Mouse (Mus musculus): Measurements from ENCODE around the gene Zfp385b.
A peak's percentile ranks its signal among the peaks of the same experiment; 100 is the strongest.
"Not testable (repeated sequence)": the region's sequence is repeated elsewhere in the genome, so short reads cannot be mapped to it uniquely, and the experiment has no call there.

The Zfp385b gene

GRCm38 (mm10) chr2:77461413-77461812 is 358.0 kb downstream of the Zfp385b start:
- no peak for DNase-seq (ENCODE audit: low spot score in 2 of 2)

- DNase-seq (ENCODE audit: low spot score in 2 of 2) = no peak
Observed at GRCm38 (mm10) chr2:77460011-77460410, 359.4 kb downstream of the Zfp385b start.

- no peak for DNase-seq (ENCODE audit: low spot score in 2 of 2)
Observed at GRCm38 (mm10) chr2:77458431-77458830, 361.0 kb downstream of the Zfp385b start.

DNA sequence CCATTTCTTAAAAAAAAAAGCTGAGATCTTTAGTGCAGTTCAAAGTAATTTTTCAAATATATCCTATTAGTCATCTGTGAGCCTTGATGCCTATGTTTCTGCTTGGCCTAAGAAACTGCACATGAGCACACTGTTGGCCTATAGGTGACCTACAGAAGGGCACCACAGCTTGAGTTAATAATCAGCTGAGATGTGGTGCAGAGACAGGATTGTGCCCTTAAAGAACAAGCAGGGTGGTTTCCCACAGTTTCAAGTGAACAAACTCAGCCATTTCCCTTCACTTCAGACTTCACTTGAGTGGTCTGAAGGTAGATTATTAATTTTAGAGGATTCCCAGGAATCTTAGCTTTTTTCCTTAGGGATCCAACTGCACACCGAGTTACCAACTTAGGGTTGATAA is 362.3 kb downstream of the Zfp385b start:
- DNase-seq (ENCODE audit: low spot score in 2 of 2) = no peak

GRCm38 (mm10) chr2:77456602-77457001 is 362.8 kb downstream of the Zfp385b start:
- peak in 1 of 2 experiments; percentile 55 for DNase-seq (ENCODE audit: low spot score in 2 of 2)

DNA sequence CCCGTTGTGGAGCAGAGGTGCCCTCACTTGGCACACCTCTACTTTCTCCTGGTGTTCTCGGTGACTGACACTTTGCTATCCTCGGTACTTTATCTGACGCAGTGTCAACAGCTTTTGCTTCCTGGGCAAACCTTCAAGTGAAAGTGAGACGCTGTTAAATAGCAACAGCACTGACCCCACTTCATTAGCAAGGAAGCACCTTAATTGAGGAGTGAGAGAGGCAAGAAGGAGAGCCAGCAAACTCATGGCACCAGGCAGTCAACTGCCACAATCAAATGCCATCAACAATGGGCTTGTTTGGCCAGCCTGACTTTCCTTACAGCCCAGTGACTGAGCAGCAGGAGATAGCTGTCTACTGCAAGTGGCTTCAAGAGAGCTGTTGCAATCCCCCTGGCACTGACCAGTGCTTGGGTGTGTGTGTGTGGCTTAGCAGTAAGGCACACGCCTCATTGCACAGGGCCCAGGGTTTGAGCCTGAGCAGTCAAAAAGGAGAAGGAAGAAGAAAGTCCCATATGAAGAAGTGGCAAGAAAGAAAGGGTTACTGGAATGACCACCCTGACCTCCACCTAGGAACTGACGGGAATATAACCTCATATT is 365.0 kb downstream of the Zfp385b start:
- no peak for DNase-seq (ENCODE audit: low spot score in 2 of 2)

GRCm38 (mm10) chr2:77453786-77454185 is 365.7 kb downstream of the Zfp385b start:
- DNase-seq (ENCODE audit: low spot score in 2 of 2) = no peak

DNA sequence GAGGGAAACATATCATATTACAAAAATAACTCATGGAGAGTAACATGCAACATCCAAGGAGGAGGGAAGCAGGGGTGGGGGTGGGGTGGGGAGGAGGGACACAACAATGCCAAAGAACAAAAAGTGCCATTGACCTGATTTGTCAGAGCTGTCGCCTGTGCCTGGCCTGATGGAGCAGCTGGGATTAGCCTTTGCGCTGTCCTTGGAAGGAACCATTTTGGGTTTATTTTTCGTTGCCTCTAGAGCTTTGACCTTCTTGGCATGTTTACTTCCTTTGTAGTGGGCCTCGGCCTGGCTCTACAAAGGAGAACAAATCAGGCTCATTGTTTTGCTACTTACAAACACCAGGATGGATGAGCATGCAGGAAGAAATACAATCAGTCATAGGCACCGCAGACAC is 369.4 kb downstream of the Zfp385b start:
- not testable (repeated sequence) for DNase-seq (ENCODE audit: low spot score in 2 of 2)

- DNase-seq (ENCODE audit: low spot score in 2 of 2) = no peak
Observed at GRCm38 (mm10) chr2:77448951-77449480, 370.4 kb downstream of the Zfp385b start.

- DNase-seq (ENCODE audit: low spot score in 2 of 2) = no peak
Observed at GRCm38 (mm10) chr2:77444282-77444681, 375.2 kb downstream of the Zfp385b start.

GRCm38 (mm10) chr2:77440591-77440990 is 378.8 kb downstream of the Zfp385b start:
- no peak for DNase-seq (ENCODE audit: low spot score in 2 of 2)

- no peak for DNase-seq (ENCODE audit: low spot score in 2 of 2)
Observed at GRCm38 (mm10) chr2:77436241-77436759, 383.1 kb downstream of the Zfp385b start.

DNA sequence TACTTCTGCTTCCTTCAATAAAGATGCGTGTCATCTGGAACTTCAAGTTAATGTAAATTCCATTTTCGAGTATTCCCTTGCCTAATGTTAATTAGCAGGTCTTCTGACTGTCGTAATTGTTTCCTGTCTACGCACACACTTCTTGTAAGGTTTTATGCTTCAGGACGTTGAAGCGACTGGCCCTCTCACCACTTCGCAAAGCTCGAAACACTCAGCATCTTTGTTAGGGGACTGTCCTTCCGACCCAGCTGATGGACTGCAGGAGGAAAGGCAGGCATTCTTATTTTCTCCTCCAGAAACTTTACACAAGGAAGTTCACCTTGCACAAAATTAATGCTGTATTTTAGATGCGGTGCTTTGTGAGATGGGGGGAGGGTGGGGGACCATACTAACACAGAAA is 400.0 kb downstream of the Zfp385b start:
- no peak for DNase-seq (ENCODE audit: low spot score in 2 of 2)

DNA sequence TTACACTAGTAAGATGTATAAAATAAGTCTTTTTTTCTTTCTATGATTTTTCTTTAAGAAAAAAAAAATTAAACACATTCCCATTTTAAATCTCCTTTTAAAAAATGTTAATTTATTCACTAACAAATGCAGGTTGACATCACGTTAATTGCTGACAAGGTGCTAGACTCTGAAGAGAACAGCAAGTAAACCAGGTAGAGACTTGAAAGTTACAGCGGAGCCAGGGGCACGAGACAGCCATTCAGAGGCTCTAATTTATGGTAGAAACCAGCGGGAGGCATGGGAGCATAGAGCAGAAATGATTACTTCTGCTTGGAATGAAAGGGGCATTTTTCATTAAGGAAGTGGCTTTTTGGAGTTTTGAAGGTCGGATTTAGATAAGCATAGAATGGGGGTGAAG is 401.4 kb downstream of the Zfp385b start:
- no peak for DNase-seq (ENCODE audit: low spot score in 2 of 2)

GRCm38 (mm10) chr2:77412171-77412570 is 407.3 kb downstream of the Zfp385b start:
- no peak for DNase-seq (ENCODE audit: low spot score in 2 of 2)

GRCm38 (mm10) chr2:77411612-77412011 is 407.8 kb downstream of the Zfp385b start:
- DNase-seq (ENCODE audit: low spot score in 2 of 2) = no peak

DNA sequence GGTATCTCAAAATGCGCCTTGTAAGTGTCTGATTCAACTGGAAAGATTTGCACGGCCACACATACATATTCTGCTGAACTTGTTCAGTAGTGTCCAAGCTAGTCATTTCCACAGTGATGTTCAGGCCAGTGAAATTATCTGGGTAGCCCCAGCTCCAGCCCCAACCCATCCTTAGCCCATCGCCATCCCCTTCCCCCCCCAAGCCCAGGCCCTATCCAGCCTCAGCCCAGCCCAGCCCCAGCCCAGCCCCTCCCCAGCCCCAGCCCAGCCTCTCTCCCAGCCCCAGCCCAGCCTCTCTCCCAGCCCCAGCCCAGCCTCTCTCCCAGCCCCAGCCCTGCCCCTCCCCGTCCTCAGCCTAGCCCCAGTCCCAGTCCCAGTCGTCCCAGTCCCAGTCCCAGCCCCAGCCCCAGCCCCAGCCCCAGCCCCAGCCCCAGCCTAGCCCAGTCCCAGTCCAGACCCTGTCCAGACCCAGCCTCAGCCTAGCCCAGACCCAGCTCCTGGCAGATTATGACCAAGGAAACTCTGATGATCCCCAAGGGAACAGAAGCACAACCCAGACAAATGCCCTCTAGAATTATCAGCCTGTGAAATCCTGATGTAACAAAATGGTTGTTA is 409.8 kb downstream of the Zfp385b start:
- DNase-seq (ENCODE audit: low spot score in 2 of 2) = no peak

- no peak for DNase-seq (ENCODE audit: low spot score in 2 of 2)
Observed at GRCm38 (mm10) chr2:77408972-77409371, 410.5 kb downstream of the Zfp385b start.

DNA sequence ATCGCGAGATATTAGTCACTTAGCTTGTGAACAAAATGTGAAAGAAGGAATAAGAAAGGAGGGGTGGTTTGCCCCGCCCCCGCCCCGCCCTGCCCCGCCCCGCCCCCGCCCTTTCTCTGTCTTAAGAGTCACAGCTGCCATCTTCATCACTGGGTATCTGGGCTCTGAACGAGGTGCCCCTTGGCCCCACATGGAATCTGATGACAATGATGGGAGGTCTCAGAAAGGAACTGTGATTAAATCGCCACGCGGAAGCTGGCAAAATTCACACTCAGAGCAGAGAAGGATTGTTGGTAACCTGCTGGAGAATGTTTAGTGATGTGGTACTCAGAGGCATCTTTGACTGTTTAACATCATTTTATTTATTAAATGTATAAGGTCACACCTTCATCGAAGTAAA is 417.1 kb downstream of the Zfp385b start:
- no peak for DNase-seq (ENCODE audit: low spot score in 2 of 2)

- DNase-seq (ENCODE audit: low spot score in 2 of 2) = peak in 1 of 2 experiments; percentile 29
Observed at GRCm38 (mm10) chr2:77401438-77402235, 417.8 kb downstream of the Zfp385b start.

DNA sequence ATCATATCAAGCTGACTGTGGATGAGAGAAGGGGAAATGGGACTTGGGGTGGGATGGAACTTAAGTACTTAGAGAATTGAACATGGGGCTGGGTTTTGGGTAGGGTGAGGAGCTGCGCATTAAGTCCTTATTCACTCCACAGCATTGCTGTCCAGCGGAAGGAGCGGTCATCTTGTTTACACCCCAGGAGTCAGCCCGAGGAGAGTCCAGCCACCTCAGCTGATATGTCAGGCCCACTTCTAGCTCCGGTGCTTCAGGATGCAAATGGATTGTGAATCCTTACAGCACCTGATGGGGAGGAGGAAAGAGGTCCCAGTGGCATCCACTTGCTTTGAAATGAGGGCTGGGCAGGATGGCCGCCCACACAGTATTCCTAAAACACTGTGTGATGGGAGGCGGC is 425.6 kb downstream of the Zfp385b start:
- no peak for DNase-seq (ENCODE audit: low spot score in 2 of 2)

DNA sequence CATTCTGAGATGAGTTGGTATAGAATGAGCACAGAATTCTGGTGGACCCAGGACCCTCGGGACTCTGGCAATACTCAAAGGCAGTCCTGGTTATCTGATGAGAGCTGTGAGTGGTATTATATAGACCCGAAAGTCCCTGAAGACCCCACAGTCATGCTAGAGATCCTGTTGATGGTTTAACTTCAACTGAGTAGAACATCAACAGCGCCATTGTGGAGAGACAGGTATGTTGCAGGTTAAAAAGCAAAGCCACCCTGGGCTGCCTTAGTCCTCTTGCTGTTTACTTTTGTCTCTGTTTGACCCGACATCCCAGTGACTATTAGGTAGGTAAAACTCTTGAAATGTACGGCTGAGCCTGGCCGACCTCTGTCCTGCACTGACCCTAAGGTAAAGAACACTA is 431.3 kb downstream of the Zfp385b start:
- DNase-seq (ENCODE audit: low spot score in 2 of 2) = no peak
